Mouse (Mus musculus) neural tube, embryonic 14.5 days (tissue): ENCODE measurements around the gene Cbarp. TPM values are rescaled to one million over a fixed set of nuclear protein-coding genes. Genes with fewer than 3 reads are reported as not detected.

ENCODE experiments used
- ATAC-seq: fragments of 200-750 bp; cut with Nextera tagmentation; 2 replicates; pipeline ENCODE4 v1.8.0; 2017; ENCODE audit warnings: low read depth, mild to moderate bottlenecking, moderate TSS enrichment, moderate library complexity
- H3K27ac ChIP-seq: fragments of 300-500 bp; sonication (generic); 2 replicates; pipeline ENCODE4 v1.5.1; 2014; ENCODE audit warnings: low read depth, mild to moderate bottlenecking, control low read depth, low read length, moderate library complexity, mixed read lengths
- H3K27me3 ChIP-seq: fragments of 300-500 bp; sonication (generic); 2 replicates; pipeline ENCODE4 v1.6.1; 2014; ENCODE audit warnings: low read length; ENCODE audit not compliant: control insufficient read depth, insufficient read depth
- H3K36me3 ChIP-seq: fragments of 300-500 bp; sonication (generic); 2 replicates; pipeline ENCODE4 v1.6.1; 2014; ENCODE audit warnings: low read length, mixed read lengths; ENCODE audit not compliant: control insufficient read depth, insufficient read depth
- H3K4me1 ChIP-seq: fragments of 300-500 bp; sonication (generic); 2 replicates; pipeline ENCODE4 v1.6.1; 2014; ENCODE audit warnings: low read length; ENCODE audit not compliant: control insufficient read depth, insufficient read depth
- H3K4me2 ChIP-seq: fragments of 300-500 bp; sonication (generic); 2 replicates; pipeline ENCODE4 v1.6.1; 2014; ENCODE audit warnings: mild to moderate bottlenecking, low read depth, low read length, control low read depth
- H3K4me3 ChIP-seq: fragments of 300-500 bp; sonication (generic); 2 replicates; pipeline ENCODE4 v1.5.1; 2014; ENCODE audit warnings: low read depth, low read length, control low read depth, mixed read lengths
- H3K9ac ChIP-seq: fragments of 300-500 bp; sonication (generic); replicated peaks from 2 replicates; pipeline ENCODE4 v1.6.1; 2014; ENCODE audit warnings: low read depth, mild to moderate bottlenecking, control low read depth, low read length, mixed read lengths
- H3K9me3 ChIP-seq: fragments of 300-500 bp; sonication (generic); 2 replicates; pipeline ENCODE4 v1.6.1; 2016; ENCODE audit warnings: low read length; ENCODE audit not compliant: control insufficient read depth
- WGBS: fragments of 180-500 bp; shearing (Covaris S2); extraction: QIAGEN DNeasy Blood & Tissue Kit; methylation state at CpG from one replicate; pipeline ENCODE4 v1.1.7; 2014; 5-methylcytosine and 5-hydroxymethylcytosine counted together
- polyA plus RNA-seq: library from polyadenylated mRNA; unstranded; fragments of >200 nt; fragmentation: Nextera tagmentation; extraction: Ambion mirVana; gene quantifications from 2 replicates; pipeline ENCODE4 v1.2.1, GENCODE M21; 2014

Gene Cbarp
- polyA plus RNA-seq, 1 experiment from 2014 or later: 101 TPM

- no peak overlapping the region for H3K27ac ChIP-seq
- H3K9me3 ChIP-seq: no peaks in the 10 kb centered on the region
- peaks cover 33% of the 10 kb centered on the region for H3K36me3 ChIP-seq
- peak overlapping the region; percentile 97 for H3K9ac ChIP-seq
- ATAC-seq: no peak
- peak overlapping the region; percentile 74 for H3K4me3 ChIP-seq
- no peaks in the 10 kb centered on the region for H3K27me3 ChIP-seq
- peaks cover 18% of the 10 kb centered on the region for H3K4me1 ChIP-seq
- peak overlapping the region; percentile 84 for H3K4me2 ChIP-seq
- 14% methylated on average over 46 of the region's 49 CpGs for WGBS
These were observed 4.3 kb downstream of the Cbarp start for GRCm38 (mm10) chr10:80136179-80136951.

DNA sequence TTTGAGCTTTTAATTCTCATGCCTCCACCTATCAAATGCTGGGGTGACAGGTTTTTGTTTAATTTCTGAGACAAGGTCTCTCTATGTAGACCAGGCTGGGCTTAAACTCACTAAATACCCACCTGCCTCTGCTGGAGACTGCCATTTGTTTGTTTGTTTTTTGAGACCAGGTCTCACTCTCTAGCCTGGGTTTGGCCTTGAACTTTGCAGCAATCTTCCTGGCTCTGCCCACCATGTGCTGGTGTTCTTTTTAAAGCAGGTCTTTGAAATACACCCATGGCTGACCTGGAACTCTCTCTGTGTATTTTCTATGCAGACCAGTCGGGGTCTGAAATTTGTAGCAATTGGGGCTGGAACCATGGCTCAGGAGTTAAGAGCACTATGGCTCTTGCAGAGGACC is 5.0 kb downstream of the Cbarp start:
- peaks cover 18% of the 10 kb centered on the region for H3K4me1 ChIP-seq
- no peak for ATAC-seq
- WGBS: 82% methylated on average over 1 of the region's 1 CpGs
- no peak overlapping the region for H3K9ac ChIP-seq
- no peak overlapping the region for H3K4me3 ChIP-seq
- no peak overlapping the region for H3K27ac ChIP-seq
- no peaks in the 10 kb centered on the region for H3K27me3 ChIP-seq
- H3K36me3 ChIP-seq: peaks cover 40% of the 10 kb centered on the region
- no peaks in the 10 kb centered on the region for H3K9me3 ChIP-seq
- no peak overlapping the region for H3K4me2 ChIP-seq

DNA sequence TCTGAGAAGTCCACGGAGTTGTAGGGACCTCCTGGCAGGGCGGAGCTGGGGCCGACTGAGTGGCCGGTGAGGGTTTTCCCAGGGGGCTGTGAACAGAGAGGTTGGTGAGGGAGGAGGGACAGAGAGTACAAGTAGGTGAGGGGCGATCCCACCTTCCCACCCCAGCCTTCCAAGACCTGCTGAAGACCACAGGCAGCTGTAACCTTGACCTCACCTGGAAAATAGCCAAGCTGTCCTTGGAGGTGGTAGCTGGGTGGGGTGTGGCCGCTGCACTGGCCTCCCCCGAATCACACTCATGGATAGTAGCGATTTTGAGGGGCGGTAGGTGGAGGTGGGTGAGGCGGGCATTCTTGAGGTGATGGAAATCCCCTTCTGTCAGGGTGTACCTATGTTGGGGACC is 5.5 kb downstream of the Cbarp start:
- H3K36me3 ChIP-seq: peaks cover 45% of the 10 kb centered on the region
- H3K4me1 ChIP-seq: peaks cover 18% of the 10 kb centered on the region
- no peak for ATAC-seq
- H3K4me3 ChIP-seq: no peak overlapping the region
- no peaks in the 10 kb centered on the region for H3K9me3 ChIP-seq
- H3K4me2 ChIP-seq: no peak overlapping the region
- 89% methylated on average over 10 of the region's 10 CpGs for whole genome bisulfite sequencing
- no peaks in the 10 kb centered on the region for H3K27me3 ChIP-seq
- no peak overlapping the region for H3K9ac ChIP-seq
- H3K27ac ChIP-seq: no peak overlapping the region

- 93% methylated on average over 9 of the region's 9 CpGs for WGBS
- no peaks in the 10 kb centered on the region for H3K27me3 ChIP-seq
- no peak overlapping the region for H3K9ac ChIP-seq
- H3K27ac ChIP-seq: no peak overlapping the region
- no peak for ATAC-seq
- H3K4me2 ChIP-seq: no peak overlapping the region
- peaks cover 18% of the 10 kb centered on the region for H3K4me1 ChIP-seq
- H3K9me3 ChIP-seq: no peaks in the 10 kb centered on the region
- peaks cover 52% of the 10 kb centered on the region for H3K36me3 ChIP-seq
- no peak overlapping the region for H3K4me3 ChIP-seq
These were observed 6.2 kb downstream of the Cbarp start for GRCm38 (mm10) chr10:80134421-80134820.

DNA sequence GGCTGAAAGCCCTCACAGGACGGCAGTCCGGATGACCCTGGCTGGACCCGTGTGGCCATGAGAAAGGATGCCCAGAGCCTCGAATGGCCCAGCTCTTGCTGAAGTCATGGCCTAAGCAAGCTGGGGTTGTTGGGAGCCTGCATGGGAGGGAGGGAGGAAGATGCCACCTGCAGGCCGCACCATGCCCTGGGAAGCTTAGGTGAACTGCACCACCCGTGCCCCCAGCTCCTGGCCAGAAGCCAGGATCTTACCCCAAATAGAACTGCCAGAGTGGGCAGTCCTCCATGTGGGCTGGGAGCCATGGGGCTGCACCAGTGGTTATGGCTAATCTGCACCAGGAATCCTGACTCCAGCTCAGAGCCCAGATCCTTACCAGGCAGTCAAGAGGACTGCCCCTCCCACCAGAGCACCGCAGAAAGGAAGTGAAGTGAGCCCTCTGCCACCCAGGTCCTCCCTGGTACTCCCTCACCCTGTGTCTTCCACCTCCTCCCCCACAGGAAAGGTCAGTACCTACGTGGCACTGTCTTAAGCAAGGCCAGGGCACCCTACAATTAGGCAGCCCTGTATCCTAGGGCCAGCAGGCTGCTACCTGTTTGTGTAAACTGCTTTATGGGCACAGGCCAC is 7.3 kb downstream of the Cbarp start:
- no peak overlapping the region for H3K9ac ChIP-seq
- ATAC-seq: no peak
- no peak overlapping the region for H3K4me2 ChIP-seq
- H3K9me3 ChIP-seq: no peaks in the 10 kb centered on the region
- H3K4me1 ChIP-seq: peaks cover 18% of the 10 kb centered on the region
- H3K27me3 ChIP-seq: no peaks in the 10 kb centered on the region
- H3K36me3 ChIP-seq: peaks cover 63% of the 10 kb centered on the region
- no peak overlapping the region for H3K27ac ChIP-seq
- 77% methylated on average over 8 of the region's 8 CpGs for WGBS
- no peak overlapping the region for H3K4me3 ChIP-seq

DNA sequence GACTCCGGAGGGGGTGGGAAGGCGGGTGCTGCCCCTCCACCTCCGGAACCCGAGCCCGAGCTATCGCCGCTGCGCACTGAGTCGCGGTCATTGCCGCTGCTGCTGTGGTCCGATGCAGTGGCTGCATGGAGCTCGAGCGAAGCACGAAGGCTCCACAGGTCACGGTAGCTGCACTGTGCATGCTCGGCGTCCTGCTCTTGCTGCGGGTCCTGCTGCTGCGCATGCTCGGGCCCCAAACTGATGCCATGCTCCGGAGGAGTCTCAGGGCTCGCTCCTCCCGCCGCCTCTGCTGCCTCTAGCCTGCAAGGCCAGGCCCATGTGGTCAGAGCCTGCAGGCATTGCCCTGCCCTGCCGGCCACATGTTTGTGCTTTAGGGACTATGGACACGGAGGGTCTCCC is 8.7 kb downstream of the Cbarp start:
- no peak overlapping the region for H3K27ac ChIP-seq
- H3K4me3 ChIP-seq: no peak overlapping the region
- no peaks in the 10 kb centered on the region for H3K9me3 ChIP-seq
- H3K27me3 ChIP-seq: no peaks in the 10 kb centered on the region
- 28% methylated on average over 27 of the region's 27 CpGs for WGBS
- H3K4me2 ChIP-seq: peak overlapping the region; percentile 5; the same call in 1 of the 2 replicates
- peaks cover 75% of the 10 kb centered on the region for H3K36me3 ChIP-seq
- H3K4me1 ChIP-seq: peaks cover 12% of the 10 kb centered on the region
- ATAC-seq: no peak
- 0 out of 2 replicates have a peak overlapping the region, but pooled peaks have one; percentile 18 for H3K9ac ChIP-seq

DNA sequence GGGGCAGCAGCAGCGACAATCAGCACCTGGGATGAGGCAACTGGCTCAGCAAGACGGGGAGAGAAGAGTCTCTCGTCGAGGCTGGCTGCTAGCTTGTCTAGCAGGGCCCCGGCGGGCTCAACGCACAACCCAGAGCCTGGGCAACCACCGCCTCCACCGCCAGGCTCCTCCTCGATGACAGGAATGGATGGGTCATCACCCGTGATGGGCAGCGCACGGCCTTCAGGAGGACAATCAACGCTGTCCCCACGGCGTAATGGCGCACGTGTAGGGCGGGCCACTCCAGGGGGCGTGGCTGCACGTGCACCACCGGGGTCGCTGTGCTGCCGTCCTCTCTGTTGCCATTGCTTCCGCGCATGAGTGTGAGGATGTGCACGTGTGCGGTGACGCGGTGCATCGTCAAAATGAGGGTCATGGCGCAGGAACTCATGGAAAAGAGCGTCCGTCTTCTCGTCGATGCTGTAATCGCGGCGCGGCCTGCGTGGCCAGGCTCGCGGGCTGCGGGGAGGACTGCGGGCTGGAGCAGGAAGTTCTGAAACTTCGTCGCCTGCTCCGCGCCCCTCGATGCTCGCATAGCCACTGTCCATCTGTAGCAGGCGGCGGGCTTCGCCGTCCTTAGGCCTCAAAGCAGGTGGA is 9.2 kb downstream of the Cbarp start:
- WGBS: 14% methylated on average over 55 of the region's 55 CpGs
- peak overlapping the region; percentile 5 for H3K4me2 ChIP-seq
- H3K4me1 ChIP-seq: peaks cover 7% of the 10 kb centered on the region
- peaks cover 76% of the 10 kb centered on the region for H3K36me3 ChIP-seq
- H3K9me3 ChIP-seq: no peaks in the 10 kb centered on the region
- H3K27me3 ChIP-seq: no peaks in the 10 kb centered on the region
- no peak overlapping the region for H3K27ac ChIP-seq
- no peak overlapping the region for H3K4me3 ChIP-seq
- ATAC-seq: peak; percentile 57; the same call in 1 of the 2 replicates
- H3K9ac ChIP-seq: 0 out of 2 replicates have a peak overlapping the region, but pooled peaks have one; percentile 18

- no peak overlapping the region for H3K4me3 ChIP-seq
- no peak overlapping the region for H3K4me2 ChIP-seq
- H3K4me1 ChIP-seq: 0 out of 2 replicates have a peak, but pooled peaks cover 4% of the 10 kb centered on the region
- H3K36me3 ChIP-seq: peaks cover 80% of the 10 kb centered on the region
- ATAC-seq: 0 out of 2 replicates have a peak, but pooled peaks have one; percentile 7
- H3K9me3 ChIP-seq: no peaks in the 10 kb centered on the region
- H3K27me3 ChIP-seq: no peaks in the 10 kb centered on the region
- H3K9ac ChIP-seq: no peak overlapping the region
- no peak overlapping the region for H3K27ac ChIP-seq
- WGBS: 78% methylated on average over 18 of the region's 18 CpGs
These were observed 10.1 kb downstream of the Cbarp start for GRCm38 (mm10) chr10:80130403-80131031.
